Mouse (Mus musculus) E14TG2a.4 (cell line): ENCODE results near the gene Btbd16.

ENCODE experiments used
- H3K27me3 ChIP-seq: 2 replicates; pipeline ENCODE4 v1.6.1; 2014; ENCODE audit warnings: low read length, control low read depth; ENCODE audit not compliant: insufficient read depth
- H3K36me3 ChIP-seq: 2 replicates; pipeline ENCODE4 v1.6.1; 2014; ENCODE audit warnings: low read length, control low read depth; ENCODE audit not compliant: insufficient read depth
- H3K4me1 ChIP-seq: replicated peaks from 2 replicates; pipeline ENCODE4 v1.6.1; 2014; ENCODE audit warnings: low read depth, low read length, control low read depth
- H3K4me3 ChIP-seq: replicated peaks from 2 replicates; pipeline ENCODE4 v1.5.1; 2014; ENCODE audit warnings: mild to moderate bottlenecking, low read length
- H3K9me3 ChIP-seq: 2 replicates; pipeline ENCODE4 v1.6.1; 2014; ENCODE audit warnings: low read length, control low read depth
- CTCF ChIP-seq: conservative IDR thresholded peaks from 2 replicates; pipeline ENCODE4 v1.5.1; 2014; ENCODE audit warnings: low read length
- NANOG ChIP-seq: IDR thresholded peaks from 2 replicates; pipeline ENCODE4 v1.6.1; 2014; ENCODE audit warnings: borderline replicate concordance, low read length, mixed read lengths
- POU5F1 ChIP-seq: IDR thresholded peaks from 2 replicates; pipeline ENCODE4 v1.6.1; 2014; ENCODE audit warnings: low read length, borderline replicate concordance

The Btbd16 gene

DNA sequence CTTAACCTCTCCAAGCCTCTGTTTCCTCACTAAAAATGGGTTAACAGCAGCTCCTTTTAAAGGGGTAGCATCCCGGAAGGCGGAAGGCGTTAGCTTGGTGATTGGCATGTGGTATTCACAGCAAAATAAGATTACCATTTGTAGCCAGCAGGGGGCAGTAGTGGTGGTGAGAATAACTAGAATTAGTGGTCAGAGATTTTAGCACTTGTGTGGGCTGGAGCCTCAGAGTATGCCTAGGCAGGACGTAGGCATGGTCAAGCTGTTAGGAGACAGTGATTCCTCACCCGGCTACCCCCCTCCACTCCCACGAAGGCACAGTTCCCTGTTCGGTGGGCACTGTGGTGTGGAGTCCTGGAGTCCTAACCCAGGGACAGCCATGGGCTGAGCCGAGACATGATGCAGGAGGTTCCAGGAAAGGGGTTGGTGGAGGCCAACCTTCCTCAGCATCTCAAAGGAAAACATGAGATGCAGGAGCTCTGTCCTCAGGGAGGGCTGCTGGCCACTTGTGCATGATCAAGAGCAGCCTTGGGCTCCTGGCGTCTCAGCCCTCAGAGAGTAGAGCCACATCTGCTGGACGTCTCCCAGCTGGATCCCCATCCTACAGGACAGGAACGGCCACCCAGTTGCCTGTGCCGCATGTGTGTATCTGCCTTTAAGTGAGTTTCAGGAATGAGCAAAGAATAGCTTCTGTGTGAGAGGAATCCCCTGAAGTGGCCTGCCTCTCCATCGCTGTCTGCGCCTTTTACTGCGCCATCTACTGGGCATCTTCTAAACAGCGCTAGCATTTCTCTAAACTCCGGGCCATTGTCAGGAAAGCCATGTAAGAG, 11.6 kb upstream of the Btbd16 start:
- no peaks in the 10 kb centered on the region for H3K27me3 ChIP-seq
- no peaks in the 10 kb centered on the region for H3K9me3 ChIP-seq
- peaks cover 38% of the 10 kb centered on the region for H3K4me1 ChIP-seq
- TF ChIP-seq POU5F1 (no peak), CTCF (peak; percentile 82)
- peaks cover 70% of the 10 kb centered on the region for H3K36me3 ChIP-seq
- H3K4me3 ChIP-seq = peak overlapping the region; percentile 49; the same call in 1 of the 2 replicates

DNA sequence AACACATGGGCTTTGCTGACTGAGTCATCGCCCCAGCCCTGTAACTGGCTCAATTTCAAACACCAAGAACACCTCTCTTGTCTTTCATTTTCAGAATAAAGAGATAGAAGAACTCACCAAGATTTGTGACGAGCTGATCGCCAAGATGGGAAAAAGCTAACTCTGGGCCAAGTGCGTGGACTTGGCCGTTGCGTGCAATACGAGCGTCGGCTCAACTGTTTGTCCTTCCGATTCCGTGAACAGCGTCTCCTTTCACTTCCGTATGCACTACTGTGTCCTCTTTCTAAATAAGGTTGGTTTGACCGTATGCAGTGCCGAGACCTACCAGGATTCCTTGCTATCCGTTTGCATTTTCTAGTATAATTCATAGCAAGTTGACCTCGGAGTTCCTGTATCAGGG, 9.7 kb upstream of the Btbd16 start:
- Histone ChIP-seq H3K4me3 (no peak overlapping the region), H3K9me3 (peaks cover 13% of the 10 kb centered on the region), H3K27me3 (no peaks in the 10 kb centered on the region), H3K4me1 (peaks cover 38% of the 10 kb centered on the region), H3K36me3 (peaks cover 51% of the 10 kb centered on the region)
- TF ChIP-seq NANOG (no peak), CTCF (no peak), POU5F1 (no peak)

GRCm38 (mm10) chr7:130766411-130767170, 7.3 kb upstream of the Btbd16 start:
- Histone ChIP-seq H3K9me3 (peaks cover 14% of the 10 kb centered on the region), H3K27me3 (no peaks in the 10 kb centered on the region), H3K4me1 (peaks cover 36% of the 10 kb centered on the region), H3K36me3 (peaks cover 27% of the 10 kb centered on the region), H3K4me3 (peak overlapping the region; percentile 69)
- TF ChIP-seq NANOG = no peak
- no peak for TF ChIP-seq CTCF
- TF ChIP-seq POU5F1 = no peak

DNA sequence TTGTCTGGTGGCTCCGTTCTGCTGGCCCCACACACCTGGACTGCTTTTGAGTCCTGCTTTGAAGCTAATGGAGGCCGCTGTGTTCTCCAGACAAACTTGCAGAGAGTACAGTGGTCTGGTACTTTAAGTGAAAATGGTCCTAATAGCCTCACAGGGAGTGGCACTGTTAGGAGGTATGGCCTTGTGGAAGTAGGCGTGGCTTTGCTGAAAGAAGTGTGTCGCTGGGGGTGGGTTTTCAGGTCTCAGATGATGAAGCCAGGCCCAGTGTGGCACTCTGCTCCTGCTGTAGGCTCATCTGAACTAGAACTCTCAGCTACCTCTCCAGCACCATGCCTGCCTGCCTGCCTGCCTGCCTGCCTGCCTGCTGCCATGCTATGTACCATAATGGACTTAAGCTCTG, 5.7 kb upstream of the Btbd16 start:
- Histone ChIP-seq H3K4me1 (peaks cover 31% of the 10 kb centered on the region), H3K4me3 (no peak overlapping the region), H3K27me3 (no peaks in the 10 kb centered on the region), H3K36me3 (peaks cover 25% of the 10 kb centered on the region), H3K9me3 (peaks cover 14% of the 10 kb centered on the region)
- no peak for TF ChIP-seq NANOG

DNA sequence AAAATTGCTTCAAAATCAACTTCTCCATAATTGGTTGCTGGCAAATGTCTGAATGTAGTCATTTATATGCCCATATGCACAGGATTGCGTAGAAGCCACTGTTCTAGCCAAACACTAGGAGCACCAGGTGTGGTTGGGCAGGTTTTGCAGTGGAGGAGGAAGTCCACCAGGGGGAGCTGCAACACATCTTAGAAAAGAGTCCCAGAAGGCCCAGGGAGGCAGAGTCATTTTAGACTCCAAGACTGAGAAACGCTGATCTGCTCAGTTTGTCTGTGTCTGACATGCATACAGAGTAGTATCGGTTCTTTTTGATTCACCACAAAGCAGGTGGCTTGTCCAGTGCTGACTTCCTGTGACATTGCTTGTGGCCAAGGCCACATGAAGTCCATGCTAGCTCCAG, 3.2 kb upstream of the Btbd16 start:
- Histone ChIP-seq H3K27me3 (0 out of 2 replicates have a peak, but pooled peaks cover 2% of the 10 kb centered on the region), H3K36me3 (no peaks in the 10 kb centered on the region), H3K4me3 (no peak overlapping the region), H3K9me3 (peaks cover 14% of the 10 kb centered on the region), H3K4me1 (peaks cover 29% of the 10 kb centered on the region)
- TF ChIP-seq CTCF (peak; percentile 84), POU5F1 (no peak)

DNA sequence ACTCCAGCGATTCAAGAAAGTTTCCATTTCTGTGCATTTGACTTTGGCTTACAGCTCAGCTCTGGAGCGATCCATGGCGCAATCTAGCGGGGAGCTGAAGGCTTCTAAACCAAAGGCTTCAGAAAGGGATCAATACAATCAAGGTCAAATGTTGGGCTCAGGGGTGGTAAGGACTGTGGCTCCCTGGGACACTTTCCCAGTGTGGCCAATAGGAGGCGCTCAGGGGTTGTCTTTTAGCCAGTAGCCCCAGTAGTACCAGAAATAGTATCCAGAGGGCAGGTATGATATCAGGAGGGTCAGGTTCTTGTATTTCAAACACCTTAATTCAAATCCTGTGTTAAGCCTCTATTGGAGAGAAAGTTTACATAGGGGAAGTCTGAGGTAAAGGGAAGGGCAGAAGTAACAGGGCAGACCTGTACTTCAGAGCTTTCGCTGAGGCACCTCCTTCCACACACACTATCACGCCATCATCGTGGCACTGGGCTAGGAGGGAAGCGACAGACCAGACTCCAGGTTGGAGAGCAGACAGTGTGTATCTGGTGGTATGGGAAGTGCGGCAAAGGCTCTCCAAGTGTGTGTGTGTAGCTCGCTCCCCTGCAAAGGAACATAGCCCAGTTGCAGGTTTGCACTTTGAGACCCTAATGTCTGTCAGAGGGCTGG, 568 bp upstream of the Btbd16 start:
- no peaks in the 10 kb centered on the region for H3K36me3 ChIP-seq

DNA sequence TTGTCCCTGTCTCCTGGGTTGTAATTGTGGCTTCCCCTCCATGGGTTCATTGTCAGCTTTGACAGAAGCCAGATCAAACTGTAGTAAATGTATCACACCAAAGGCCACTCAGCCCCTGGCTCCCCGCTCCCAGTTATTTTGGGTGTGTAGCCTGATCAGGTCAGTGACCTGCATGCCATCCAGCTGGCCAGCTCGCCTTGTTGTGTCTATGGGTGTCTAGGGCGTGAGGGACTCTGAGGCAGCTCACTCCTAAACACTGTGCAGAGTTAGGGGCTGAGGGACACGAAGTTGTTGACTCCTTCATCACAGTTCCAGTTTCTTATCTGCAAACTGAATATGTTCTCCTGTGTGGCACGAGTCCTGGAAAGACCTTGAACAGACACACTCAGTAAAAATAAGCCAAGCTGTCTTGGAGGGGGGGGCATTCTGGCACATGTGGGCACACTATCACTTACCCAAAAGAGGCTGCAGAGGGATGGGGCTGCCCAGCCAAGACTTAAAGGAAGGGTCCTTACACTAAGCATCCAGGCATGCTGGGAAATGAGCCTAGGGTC, 7.1 kb downstream of the Btbd16 start:
- Histone ChIP-seq H3K9me3 (no peaks in the 10 kb centered on the region), H3K4me1 (no peaks in the 10 kb centered on the region), H3K36me3 (no peaks in the 10 kb centered on the region), H3K27me3 (peaks cover 5% of the 10 kb centered on the region; the same call in 1 of the 2 replicates), H3K4me3 (no peak overlapping the region)
- TF ChIP-seq NANOG (no peak), CTCF (no peak), POU5F1 (no peak)

More for the DNA sequence above, 568 bp upstream of the Btbd16 start:
- Histone ChIP-seq H3K9me3 (peaks cover 10% of the 10 kb centered on the region), H3K4me3 (no peak overlapping the region), H3K27me3 (0 out of 2 replicates have a peak, but pooled peaks cover 2% of the 10 kb centered on the region), H3K4me1 (peaks cover 8% of the 10 kb centered on the region)
- TF ChIP-seq CTCF = peak; percentile 90
- TF ChIP-seq NANOG = no peak
- TF ChIP-seq POU5F1 = no peak

DNA sequence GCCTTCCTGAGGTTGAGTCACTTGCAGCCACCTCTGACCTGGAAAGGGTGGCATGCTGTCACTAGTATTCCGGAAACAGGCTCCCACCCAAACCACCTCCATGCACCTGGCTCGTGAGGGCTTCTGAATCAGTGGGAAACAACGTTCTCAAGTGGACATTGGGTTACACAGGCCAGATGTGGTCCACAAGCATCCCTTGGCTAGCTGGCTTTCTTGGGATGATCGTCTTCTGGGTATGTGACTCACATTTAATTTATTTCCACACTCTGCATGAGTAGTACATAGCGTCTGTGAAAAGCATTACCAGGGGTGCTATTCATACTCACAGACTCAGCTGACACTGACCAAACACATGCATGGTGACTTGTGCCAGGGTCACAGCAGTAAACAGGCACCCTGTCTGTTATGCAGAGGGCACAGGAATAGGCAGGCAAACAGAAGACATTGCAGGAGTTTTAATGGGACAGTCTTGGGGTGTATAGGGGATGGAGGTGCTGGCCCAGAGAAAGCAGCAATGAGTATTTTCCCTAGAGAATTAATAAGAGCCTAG, 8.7 kb downstream of the Btbd16 start:
- no peak for TF ChIP-seq POU5F1
- no peak for TF ChIP-seq NANOG
- no peak for TF ChIP-seq CTCF
- no peaks in the 10 kb centered on the region for H3K4me1 ChIP-seq
- H3K9me3 ChIP-seq = no peaks in the 10 kb centered on the region
- H3K27me3 ChIP-seq = peaks cover 5% of the 10 kb centered on the region; the same call in 1 of the 2 replicates
- no peaks in the 10 kb centered on the region for H3K36me3 ChIP-seq
- no peak overlapping the region for H3K4me3 ChIP-seq
